Mouse (Mus musculus) gonadal fat pad, adult 2 months (tissue): ENCODE results near the gene Olfr1022. TPM values are rescaled to one million over a fixed set of nuclear protein-coding genes. Genes with fewer than 3 reads are reported as not detected.

Source experiments
- DNase-seq: peaks from one replicate; pipeline ENCODE4 v3.0.0-alpha.2; 2012; ENCODE audit warnings: low read depth
- polyA plus RNA-seq: library from polyadenylated mRNA; depleted of rRNA; stranded (reverse); fragments of >200 nt; gene quantifications from 2 replicates; pipeline ENCODE4 v1.2.3, GENCODE M21; 2012; rRNA removed

The Olfr1022 gene
- polyA plus RNA-seq, result not detected in 2 replicates

DNA sequence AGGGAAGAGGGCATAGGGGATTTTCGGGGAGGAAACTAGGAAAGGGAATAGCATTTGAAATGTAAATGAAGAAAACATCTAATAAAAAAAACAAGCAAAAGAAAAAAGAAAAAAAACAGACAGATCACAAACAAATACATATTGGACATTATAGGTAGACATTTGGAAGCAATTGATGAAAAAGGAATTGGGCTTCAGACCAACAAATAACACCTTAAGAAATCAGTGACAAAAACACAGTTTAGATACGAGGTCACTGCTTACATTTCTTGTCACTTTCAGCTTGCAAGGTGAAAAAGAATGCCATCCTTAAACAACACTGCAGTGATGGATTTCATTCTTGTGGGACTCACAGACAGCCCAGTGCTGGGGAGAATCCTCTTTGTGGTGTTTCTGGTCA lies at the start of gene Olfr1022:
Gene Olfr1022 (plus strand): TSS at position 301 of the 400 bp plus-strand sequence.
- DNase-seq, result no peak

DNA sequence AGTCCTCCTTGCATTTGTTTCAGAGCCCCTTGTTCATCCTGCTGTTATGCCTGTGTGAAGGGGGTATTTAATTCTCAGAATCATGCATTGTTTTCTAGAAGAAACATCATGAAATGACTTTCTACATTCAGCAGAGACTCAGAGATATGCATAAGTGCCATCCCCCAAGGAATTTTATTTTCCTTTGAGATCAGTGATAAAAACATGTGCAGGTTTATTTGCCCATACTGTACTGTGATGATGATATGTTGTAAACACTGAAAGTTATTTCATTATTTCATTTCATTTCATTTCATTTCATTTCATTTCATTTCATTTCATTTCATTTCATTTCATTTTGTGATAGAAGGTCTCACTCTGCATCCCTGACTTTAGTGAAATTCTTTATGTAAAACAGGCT lies 23.0 kb upstream of the Olfr1022 start, which contains the start of gene Olfr1019:
Gene Olfr1019 (minus strand): TSS at position 101 of the 400 bp plus-strand sequence.
- DNase-seq, result no peak

DNA sequence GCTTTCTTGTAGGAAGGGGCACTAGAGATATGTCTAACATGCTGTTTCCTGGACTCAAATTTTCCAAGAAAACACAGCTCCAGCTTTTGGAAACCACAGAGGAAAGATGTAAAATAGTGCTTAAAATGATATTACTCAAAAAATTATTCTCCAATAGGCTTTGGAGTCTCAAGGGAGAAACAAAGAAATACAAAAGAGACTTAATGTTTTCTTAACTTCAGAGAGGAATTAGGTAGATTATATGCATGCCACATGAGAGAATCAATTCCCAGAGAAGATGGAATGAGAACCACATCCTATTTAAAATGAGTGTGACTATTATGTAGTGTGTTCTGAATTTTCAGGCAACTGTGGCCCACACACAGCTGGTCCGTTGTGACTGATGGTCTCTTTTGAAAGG lies 21.7 kb upstream of the Olfr1022 start, which contains the start of gene Olfr1020:
Gene Olfr1020 (plus strand): TSS at position 301 of the 400 bp plus-strand sequence.
- DNase-seq, result no peak

DNA sequence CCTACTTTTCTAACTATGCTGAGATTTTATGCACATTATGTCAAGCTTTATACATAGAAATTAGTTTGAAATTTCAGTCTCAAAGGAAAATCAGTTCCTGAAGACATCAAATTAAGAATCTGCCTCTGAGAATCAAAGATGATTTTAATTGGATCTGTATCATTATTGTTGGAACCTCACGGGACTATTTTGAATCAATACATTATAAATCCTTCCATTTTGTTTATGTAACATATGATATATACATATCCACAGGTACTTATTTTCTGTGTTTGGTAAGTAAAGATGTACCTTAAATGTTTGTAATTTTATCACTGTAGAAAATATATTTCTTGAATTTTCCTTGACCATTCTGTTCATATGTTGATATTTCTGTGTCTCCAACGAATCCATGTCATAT lies 16.9 kb downstream of the Olfr1022 start, which contains the start of gene Olfr1023:
Gene Olfr1023 (plus strand): TSS at position 301 of the 400 bp plus-strand sequence.
- no peak for DNase-seq

DNA sequence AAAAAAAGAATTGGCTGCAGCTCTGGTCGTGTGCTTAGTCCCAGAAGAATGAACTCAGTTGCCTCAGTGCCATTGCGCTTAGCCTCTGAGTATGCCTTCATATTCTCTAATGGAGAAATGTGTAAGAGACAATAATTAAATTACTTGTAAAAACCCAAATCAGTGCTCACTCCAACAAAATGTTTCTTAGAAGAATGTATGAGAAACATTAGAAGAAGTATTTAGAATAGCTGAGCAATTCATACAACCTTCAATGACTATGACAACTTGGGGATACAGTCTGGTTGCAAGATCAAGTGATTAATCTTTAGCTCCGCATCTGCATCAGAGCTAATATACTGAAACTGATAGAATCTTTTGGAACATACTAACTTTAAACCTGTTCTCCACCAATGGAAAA lies 36.6 kb downstream of the Olfr1022 start, which contains the start of gene Olfr1024:
Gene Olfr1024 (minus strand): TSS at position 101 of the 400 bp plus-strand sequence.
- no peak for DNase-seq

DNA sequence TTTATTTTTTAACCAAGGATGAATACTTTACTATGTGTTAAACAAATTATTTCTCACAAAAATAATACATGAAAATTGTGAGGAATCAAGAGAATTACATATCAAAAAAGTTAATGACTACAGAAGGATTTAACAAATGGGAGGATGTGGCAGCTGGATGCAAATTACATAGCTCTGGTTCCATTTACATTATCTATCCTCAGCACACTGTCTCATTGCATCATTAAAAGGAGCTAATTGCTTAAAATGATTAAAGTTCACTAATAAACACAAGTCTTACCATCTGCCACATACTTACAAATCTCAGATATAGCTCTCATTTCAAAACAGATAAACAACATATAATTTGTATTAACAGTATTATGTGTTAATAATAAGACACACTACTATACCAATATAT lies 44.8 kb downstream of the Olfr1022 start:
- DNase-seq, result no peak

DNA sequence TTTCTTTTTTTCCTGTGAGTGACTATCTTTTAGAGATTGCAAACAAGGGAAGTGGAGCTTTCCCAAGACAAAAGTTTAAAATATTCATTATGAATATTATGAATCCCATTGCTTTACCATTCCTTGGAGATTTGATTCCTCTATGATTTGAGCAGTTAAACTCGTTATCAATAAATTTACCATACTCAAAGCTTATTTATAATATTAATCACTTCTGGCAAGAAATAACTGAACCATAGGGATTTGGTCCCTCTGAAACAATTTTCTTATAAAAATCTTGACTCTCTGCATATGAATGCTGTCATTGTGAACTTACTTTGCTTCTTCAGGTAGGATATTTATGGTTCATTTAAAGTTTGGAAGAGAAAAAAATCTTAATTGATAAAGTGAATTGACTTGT lies 46.5 kb downstream of the Olfr1022 start, which contains the start of gene Olfr1025-ps1:
Gene Olfr1025-ps1 (plus strand): TSS at position 301 of the 400 bp plus-strand sequence.
- DNase-seq, result no peak

Other genes starting within 250 kb of the Olfr1022 start
- not detected in 2 replicates for gene Olfr1002, start 217.9 kb upstream of the Olfr1022 start, polyA plus RNA-seq
- not detected in 2 replicates for gene Olfr154, start 204.1 kb upstream of the Olfr1022 start, polyA plus RNA-seq
- gene Olfr1006, start 189.8 kb upstream of the Olfr1022 start, polyA plus RNA-seq, result not detected in 2 replicates
- gene Olfr1008, start 179.2 kb upstream of the Olfr1022 start, polyA plus RNA-seq, result not detected in 2 replicates
- gene Olfr1009, start 153.2 kb upstream of the Olfr1022 start, polyA plus RNA-seq, result not detected in 2 replicates
- not detected in 2 replicates for gene Olfr1012, start 105.8 kb upstream of the Olfr1022 start, polyA plus RNA-seq
- gene Olfr1013, start 101.5 kb upstream of the Olfr1022 start, polyA plus RNA-seq, result not detected in 2 replicates
- gene Olfr1014, start 95.9 kb upstream of the Olfr1022 start, polyA plus RNA-seq, result not detected in 2 replicates
- not detected in 2 replicates for gene Olfr1015, start 86.6 kb upstream of the Olfr1022 start, polyA plus RNA-seq
- not detected in 2 replicates for gene Olfr1016, start 66.0 kb upstream of the Olfr1022 start, polyA plus RNA-seq
- gene Olfr1018, start 50.1 kb upstream of the Olfr1022 start, polyA plus RNA-seq, result not detected in 2 replicates
- not detected in 2 replicates for gene Olfr1019, start 23.1 kb upstream of the Olfr1022 start, polyA plus RNA-seq
- not detected in 2 replicates for gene Olfr1020, start 21.6 kb upstream of the Olfr1022 start, polyA plus RNA-seq
- not detected in 2 replicates for gene Olfr1023, start 17.0 kb downstream of the Olfr1022 start, polyA plus RNA-seq
- gene Olfr1024, start 36.5 kb downstream of the Olfr1022 start, polyA plus RNA-seq, result not detected in 2 replicates
- gene Olfr1025-ps1, start 46.6 kb downstream of the Olfr1022 start, polyA plus RNA-seq, result not detected in 2 replicates
- not detected in 2 replicates for gene Olfr1026, start 53.0 kb downstream of the Olfr1022 start, polyA plus RNA-seq
- gene Olfr1028, start 81.8 kb downstream of the Olfr1022 start, polyA plus RNA-seq, result not detected in 2 replicates
- not detected in 2 replicates for gene Olfr1029, start 105.3 kb downstream of the Olfr1022 start, polyA plus RNA-seq
- not detected in 2 replicates for gene Olfr1030, start 110.7 kb downstream of the Olfr1022 start, polyA plus RNA-seq
- not detected in 2 replicates for gene Olfr1031, start 121.7 kb downstream of the Olfr1022 start, polyA plus RNA-seq
- gene Olfr1032, start 136.9 kb downstream of the Olfr1022 start, polyA plus RNA-seq, result not detected in 2 replicates
- 0.61 and 1.0 TPM in 2 replicates for gene Olfr1033, start 152.0 kb downstream of the Olfr1022 start, polyA plus RNA-seq
- gene Olfr1034, start 177.3 kb downstream of the Olfr1022 start, polyA plus RNA-seq, result 0.13 and 0.14 TPM in 2 replicates
- gene Olfr1036, start 205.4 kb downstream of the Olfr1022 start, polyA plus RNA-seq, result not detected in 2 replicates
- not detected in 2 replicates for gene Olfr1037, start 218.8 kb downstream of the Olfr1022 start, polyA plus RNA-seq